Mouse (Mus musculus): ENCODE results near the gene Cdc42ep4. TPM values are rescaled to one million over a fixed set of nuclear protein-coding genes. Genes with fewer than 3 reads are reported as not detected.

Cdc42ep4 gene
- polyA plus RNA-seq, 1 experiment from 2014 or later = 51.6 TPM

GRCm38 (mm10) chr11:113782006-113782405 is 30.3 kb upstream of the Cdc42ep4 start:
- WGBS = 30% methylated on average over 2 of the region's 2 CpGs
- H3K27ac ChIP-seq (ENCODE audit: low read length) = no peak overlapping the region
- no peak for ATAC-seq (ENCODE audit: insufficient number of reproducible peaks, insufficient read depth, low FRiP score, low read depth)
- no peak overlapping the region for H3K4me3 ChIP-seq (ENCODE audit: low read depth, low read length)
- peaks cover 57% of the 10 kb centered on the region for H3K4me1 ChIP-seq (ENCODE audit: control insufficient read depth, insufficient read depth, low read length)
- H3K4me2 ChIP-seq (replicated peaks; ENCODE audit: low read depth, low read length) = no peak overlapping the region
- no peak overlapping the region for H3K9ac ChIP-seq (replicated peaks; ENCODE audit: low read depth, low read length)
- no peaks in the 10 kb centered on the region for H3K27me3 ChIP-seq (ENCODE audit: control insufficient read depth, insufficient read depth, low read length)
- no peaks in the 10 kb centered on the region for H3K9me3 ChIP-seq (ENCODE audit: control insufficient read depth, low read depth, low read length)
- H3K36me3 ChIP-seq (ENCODE audit: control insufficient read depth, insufficient read depth, low read length) = no peaks in the 10 kb centered on the region

GRCm38 (mm10) chr11:113779680-113780041 is 28.0 kb upstream of the Cdc42ep4 start:
- H3K4me1 ChIP-seq (ENCODE audit: control insufficient read depth, insufficient read depth, low read length) = peaks cover 38% of the 10 kb centered on the region
- H3K27me3 ChIP-seq (ENCODE audit: control insufficient read depth, insufficient read depth, low read length) = no peaks in the 10 kb centered on the region
- no peak overlapping the region for H3K4me2 ChIP-seq (replicated peaks; ENCODE audit: low read depth, low read length)
- H3K4me3 ChIP-seq (ENCODE audit: low read depth, low read length) = no peak overlapping the region
- peak overlapping the region; percentile 6; the same call in 1 of the 2 replicates for H3K27ac ChIP-seq (ENCODE audit: low read length)
- H3K9ac ChIP-seq (replicated peaks; ENCODE audit: low read depth, low read length) = no peak overlapping the region
- no peaks in the 10 kb centered on the region for H3K9me3 ChIP-seq (ENCODE audit: control insufficient read depth, low read depth, low read length)
- H3K36me3 ChIP-seq (ENCODE audit: control insufficient read depth, insufficient read depth, low read length) = no peaks in the 10 kb centered on the region
- no peak for ATAC-seq (ENCODE audit: insufficient number of reproducible peaks, insufficient read depth, low FRiP score, low read depth)
- 32% methylated on average over 6 of the region's 6 CpGs for WGBS

GRCm38 (mm10) chr11:113778733-113779679 is 27.3 kb upstream of the Cdc42ep4 start:
- Histone ChIP-seq H3K4me1 (ENCODE audit: control insufficient read depth, insufficient read depth, low read length) (peaks cover 34% of the 10 kb centered on the region), H3K9ac (replicated peaks; ENCODE audit: low read depth, low read length) (no peak overlapping the region), H3K9me3 (ENCODE audit: control insufficient read depth, low read depth, low read length) (no peaks in the 10 kb centered on the region), H3K4me2 (replicated peaks; ENCODE audit: low read depth, low read length) (no peak overlapping the region), H3K27me3 (ENCODE audit: control insufficient read depth, insufficient read depth, low read length) (no peaks in the 10 kb centered on the region), H3K36me3 (ENCODE audit: control insufficient read depth, insufficient read depth, low read length) (no peaks in the 10 kb centered on the region), H3K4me3 (ENCODE audit: low read depth, low read length) (no peak overlapping the region), H3K27ac (ENCODE audit: low read length) (peak overlapping the region; percentile 48; the same call in 1 of the 2 replicates)
- no peak for ATAC-seq (ENCODE audit: insufficient number of reproducible peaks, insufficient read depth, low FRiP score, low read depth)
- WGBS = 43% methylated on average over 20 of the region's 20 CpGs

GRCm38 (mm10) chr11:113777878-113778464 is 26.3 kb upstream of the Cdc42ep4 start:
- H3K4me2 ChIP-seq (replicated peaks; ENCODE audit: low read depth, low read length) = 0 out of 2 replicates have a peak overlapping the region, but pooled peaks have one; percentile 22
- peak overlapping the region; percentile 33; the same call in 1 of the 2 replicates for H3K27ac ChIP-seq (ENCODE audit: low read length)
- peaks cover 34% of the 10 kb centered on the region for H3K4me1 ChIP-seq (ENCODE audit: control insufficient read depth, insufficient read depth, low read length)
- no peaks in the 10 kb centered on the region for H3K27me3 ChIP-seq (ENCODE audit: control insufficient read depth, insufficient read depth, low read length)
- H3K9me3 ChIP-seq (ENCODE audit: control insufficient read depth, low read depth, low read length) = no peaks in the 10 kb centered on the region
- no peak overlapping the region for H3K9ac ChIP-seq (replicated peaks; ENCODE audit: low read depth, low read length)
- ATAC-seq (ENCODE audit: insufficient number of reproducible peaks, insufficient read depth, low FRiP score, low read depth) = no peak
- 44% methylated on average over 8 of the region's 8 CpGs for WGBS
- H3K36me3 ChIP-seq (ENCODE audit: control insufficient read depth, insufficient read depth, low read length) = no peaks in the 10 kb centered on the region
- H3K4me3 ChIP-seq (ENCODE audit: low read depth, low read length) = no peak overlapping the region

GRCm38 (mm10) chr11:113776851-113777511 is 25.3 kb upstream of the Cdc42ep4 start:
- ATAC-seq (ENCODE audit: insufficient number of reproducible peaks, insufficient read depth, low FRiP score, low read depth) = no peak

GRCm38 (mm10) chr11:113774773-113775172 is 23.1 kb upstream of the Cdc42ep4 start:
- Histone ChIP-seq H3K36me3 (ENCODE audit: control insufficient read depth, insufficient read depth, low read length) (no peaks in the 10 kb centered on the region), H3K4me1 (ENCODE audit: control insufficient read depth, insufficient read depth, low read length) (peaks cover 24% of the 10 kb centered on the region), H3K9ac (replicated peaks; ENCODE audit: low read depth, low read length) (no peak overlapping the region), H3K9me3 (ENCODE audit: control insufficient read depth, low read depth, low read length) (no peaks in the 10 kb centered on the region), H3K27ac (ENCODE audit: low read length) (no peak overlapping the region), H3K4me3 (ENCODE audit: low read depth, low read length) (no peak overlapping the region), H3K4me2 (replicated peaks; ENCODE audit: low read depth, low read length) (no peak overlapping the region), H3K27me3 (ENCODE audit: control insufficient read depth, insufficient read depth, low read length) (no peaks in the 10 kb centered on the region)
- ATAC-seq (ENCODE audit: insufficient number of reproducible peaks, insufficient read depth, low FRiP score, low read depth) = no peak
- WGBS = 94% methylated on average over 3 of the region's 3 CpGs

More at GRCm38 (mm10) chr11:113776851-113777511, 25.3 kb upstream of the Cdc42ep4 start:
- Histone ChIP-seq H3K27me3 (ENCODE audit: control insufficient read depth, insufficient read depth, low read length) (no peaks in the 10 kb centered on the region), H3K4me3 (ENCODE audit: low read depth, low read length) (no peak overlapping the region), H3K4me1 (ENCODE audit: control insufficient read depth, insufficient read depth, low read length) (peaks cover 31% of the 10 kb centered on the region), H3K9me3 (ENCODE audit: control insufficient read depth, low read depth, low read length) (no peaks in the 10 kb centered on the region), H3K27ac (ENCODE audit: low read length) (no peak overlapping the region), H3K9ac (replicated peaks; ENCODE audit: low read depth, low read length) (no peak overlapping the region), H3K36me3 (ENCODE audit: control insufficient read depth, insufficient read depth, low read length) (no peaks in the 10 kb centered on the region), H3K4me2 (replicated peaks; ENCODE audit: low read depth, low read length) (no peak overlapping the region)
- WGBS = 73% methylated on average over 14 of the region's 14 CpGs

GRCm38 (mm10) chr11:113773191-113773590 is 21.5 kb upstream of the Cdc42ep4 start:
- no peak overlapping the region for H3K4me3 ChIP-seq (ENCODE audit: low read depth, low read length)
- no peak overlapping the region for H3K9ac ChIP-seq (replicated peaks; ENCODE audit: low read depth, low read length)

GRCm38 (mm10) chr11:113771187-113771586 is 19.5 kb upstream of the Cdc42ep4 start:
- Histone ChIP-seq H3K36me3 (ENCODE audit: control insufficient read depth, insufficient read depth, low read length) (no peaks in the 10 kb centered on the region), H3K9me3 (ENCODE audit: control insufficient read depth, low read depth, low read length) (no peaks in the 10 kb centered on the region), H3K9ac (replicated peaks; ENCODE audit: low read depth, low read length) (no peak overlapping the region), H3K4me1 (ENCODE audit: control insufficient read depth, insufficient read depth, low read length) (peaks cover 16% of the 10 kb centered on the region), H3K4me2 (replicated peaks; ENCODE audit: low read depth, low read length) (no peak overlapping the region), H3K27me3 (ENCODE audit: control insufficient read depth, insufficient read depth, low read length) (no peaks in the 10 kb centered on the region), H3K4me3 (ENCODE audit: low read depth, low read length) (no peak overlapping the region), H3K27ac (ENCODE audit: low read length) (no peak overlapping the region)
- 89% methylated on average over 13 of the region's 13 CpGs for WGBS
- no peak for ATAC-seq (ENCODE audit: insufficient number of reproducible peaks, insufficient read depth, low FRiP score, low read depth)

More at GRCm38 (mm10) chr11:113773191-113773590, 21.5 kb upstream of the Cdc42ep4 start:
- no peaks in the 10 kb centered on the region for H3K27me3 ChIP-seq (ENCODE audit: control insufficient read depth, insufficient read depth, low read length)
- H3K36me3 ChIP-seq (ENCODE audit: control insufficient read depth, insufficient read depth, low read length) = no peaks in the 10 kb centered on the region
- ATAC-seq (ENCODE audit: insufficient number of reproducible peaks, insufficient read depth, low FRiP score, low read depth) = no peak
- no peak overlapping the region for H3K27ac ChIP-seq (ENCODE audit: low read length)
- H3K9me3 ChIP-seq (ENCODE audit: control insufficient read depth, low read depth, low read length) = no peaks in the 10 kb centered on the region
- peaks cover 10% of the 10 kb centered on the region; the same call in 1 of the 2 replicates for H3K4me1 ChIP-seq (ENCODE audit: control insufficient read depth, insufficient read depth, low read length)
- H3K4me2 ChIP-seq (replicated peaks; ENCODE audit: low read depth, low read length) = no peak overlapping the region
- WGBS = 88% methylated on average over 5 of the region's 5 CpGs
